Mouse (Mus musculus) stomach, postnatal 0 days (tissue): ENCODE measurements around the gene Nup210.

Experiments
- CTCF ChIP-seq: IDR thresholded peaks from 2 replicates; pipeline ENCODE4 v1.5.1; 2016; ENCODE audit warnings: antibody characterized with exemption, low read depth, mild to moderate bottlenecking, moderate library complexity
- EP300 ChIP-seq: optimal IDR thresholded peaks from 2 replicates; pipeline ENCODE3; 2016; ENCODE audit warnings: antibody characterized with exemption

GRCm38 (mm10) chr6:91161506-91162235 lies 45.0 kb upstream of the Nup210 start:
- TF ChIP-seq CTCF = no peak
- TF ChIP-seq EP300 = no peak
